Mouse (Mus musculus): ENCODE data around the gene Gprasp1. TPM values are rescaled to one million over a fixed set of nuclear protein-coding genes. Genes with fewer than 3 reads are reported as not detected.
"Not testable (repeated sequence)": the region's sequence is repeated elsewhere in the genome, so short reads cannot be mapped to it uniquely, and the experiment has no call there.

Gprasp1 gene
- total RNA-seq, 2 experiments from 2014 or later = 12.9 to 14.6 TPM

DNA sequence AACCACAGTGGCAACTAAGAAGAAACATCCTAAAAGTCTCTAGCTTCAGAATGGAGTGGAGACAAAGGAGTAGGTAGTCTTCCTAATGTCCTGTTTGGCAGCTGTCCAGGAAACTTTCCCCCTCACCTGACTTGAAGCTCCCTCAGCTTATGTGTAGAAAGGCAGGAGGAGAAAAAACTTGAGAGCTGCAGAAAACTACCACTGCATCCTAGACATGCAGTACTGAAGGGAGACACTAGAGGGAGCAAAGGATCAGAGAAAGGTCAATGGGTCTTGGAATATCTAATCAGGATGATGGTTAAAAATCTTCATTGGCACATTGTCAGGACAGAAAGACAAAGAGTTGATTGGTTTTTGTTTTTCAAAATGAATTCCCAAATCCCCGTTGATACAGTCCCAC lies 63.2 kb downstream of the Gprasp1 start:
- no peak for ATAC-seq (replicated peaks; ENCODE audit: low FRiP score, poor library complexity, severe bottlenecking)

DNA sequence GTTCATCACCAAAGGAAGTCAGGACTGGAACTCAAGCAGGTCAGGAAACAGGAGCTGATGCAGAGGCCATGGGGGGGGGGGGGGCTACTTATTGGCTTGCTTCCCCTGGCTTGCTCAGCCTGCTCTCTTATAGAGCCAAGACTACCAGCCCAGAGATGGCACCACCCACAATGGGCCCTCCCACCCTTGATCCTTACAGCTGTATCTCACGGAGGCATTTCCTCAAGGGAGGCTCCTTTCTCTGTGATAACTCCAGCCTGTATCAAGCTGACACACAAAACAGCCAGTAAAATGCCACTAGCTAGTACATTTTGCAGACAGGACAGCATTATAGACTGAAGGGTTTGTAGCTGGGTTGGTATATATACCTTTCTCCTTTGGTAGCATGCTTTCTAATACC lies 93.4 kb downstream of the Gprasp1 start:
- not testable (repeated sequence) for ATAC-seq (replicated peaks; ENCODE audit: low FRiP score, poor library complexity, severe bottlenecking)

DNA sequence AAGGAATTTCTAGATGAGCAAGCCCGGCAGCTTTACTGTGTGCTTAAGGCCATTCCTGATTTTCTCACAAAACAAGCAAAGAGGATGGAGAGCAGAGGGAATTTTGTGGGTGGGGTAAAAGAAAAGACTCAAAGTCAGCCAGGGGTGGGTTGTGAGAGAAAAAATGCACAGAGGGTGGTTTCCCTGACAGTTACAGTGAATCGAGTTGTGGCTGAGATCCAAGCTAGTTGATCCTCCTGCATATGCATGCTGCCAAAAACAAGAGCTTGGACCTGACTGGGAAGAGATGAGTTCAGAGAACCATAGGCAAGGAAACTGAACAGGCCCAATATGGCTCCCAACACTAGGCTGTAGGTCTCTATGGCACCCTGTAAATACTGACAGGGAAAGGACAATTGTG lies 95.4 kb downstream of the Gprasp1 start:
- ATAC-seq (replicated peaks; ENCODE audit: low FRiP score, poor library complexity, severe bottlenecking) = no peak

GRCm38 (mm10) chrX:135838521-135839360 lies 96.2 kb downstream of the Gprasp1 start, which contains the start of gene Gprasp2:
Gene Gprasp2, plus strand, starts transcription at chrX:135839034.
- ATAC-seq (replicated peaks; ENCODE audit: low FRiP score, poor library complexity, severe bottlenecking) = not testable (repeated sequence)

DNA sequence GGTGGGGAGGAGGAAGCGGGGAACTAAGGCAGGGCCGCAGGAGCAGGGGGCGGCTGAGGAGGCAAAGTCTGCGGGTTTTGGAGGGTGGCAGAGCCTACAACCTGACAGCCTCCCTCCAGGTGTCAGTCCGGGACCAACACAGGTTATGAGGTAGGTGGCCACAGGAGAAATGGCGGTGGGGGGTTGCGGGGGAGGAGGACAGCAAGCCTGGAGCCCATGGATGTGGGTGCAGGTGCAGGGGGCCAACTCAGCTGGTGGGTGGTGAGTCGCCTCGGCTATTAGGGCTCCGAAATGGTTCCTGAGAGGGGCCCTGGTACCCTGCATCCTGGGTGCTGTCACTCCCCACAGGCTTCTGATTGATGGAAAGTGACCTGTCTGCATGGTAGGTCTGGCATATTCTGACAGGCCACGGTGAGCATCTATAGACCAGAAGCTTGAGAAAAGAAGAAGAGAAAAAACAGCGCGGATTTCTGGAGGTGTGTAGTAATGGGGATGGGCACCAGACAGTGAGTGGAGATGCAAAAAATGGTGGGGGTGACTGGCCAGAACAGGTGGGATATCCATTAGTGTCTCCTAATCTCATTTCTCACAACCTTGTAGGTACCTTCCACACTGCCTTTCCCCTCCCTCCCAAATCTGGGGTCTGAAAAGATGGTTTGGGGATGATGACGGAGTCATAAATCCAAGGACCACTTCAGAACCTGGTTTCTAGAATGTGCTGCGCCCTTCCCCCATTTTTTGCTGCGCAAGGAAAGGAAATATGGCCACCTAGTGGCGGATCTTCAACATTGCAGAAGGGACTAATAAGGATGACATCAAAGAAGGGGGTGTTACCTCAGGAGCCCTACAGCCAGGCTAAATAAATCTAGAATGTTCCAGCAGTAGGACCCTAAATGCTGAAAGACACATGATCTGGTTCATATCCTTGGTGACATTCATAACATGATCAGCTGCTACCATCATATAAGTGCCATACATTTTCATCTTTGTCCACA lies 97.2 kb downstream of the Gprasp1 start:
- ATAC-seq (replicated peaks; ENCODE audit: low FRiP score, poor library complexity, severe bottlenecking) = not testable (repeated sequence)

Other genes with a start within 250 kb of the Gprasp1 start
- gene AV320801, start 248.1 kb upstream of the Gprasp1 start, total RNA-seq (2015; ENCODE audit: low replicate concordance) = not detected in 2 replicates
- 0.09 TPM in 1 of 2 replicates, not detected in the other for gene AV320801, start 248.1 kb upstream of the Gprasp1 start, total RNA-seq (2017; ENCODE audit: low replicate concordance)
- gene Nxf7, start 144.0 kb upstream of the Gprasp1 start, total RNA-seq (2015; ENCODE audit: low replicate concordance) = not detected in 2 replicates
- not detected in 2 replicates for gene Nxf7, start 144.0 kb upstream of the Gprasp1 start, total RNA-seq (2017; ENCODE audit: low replicate concordance)
- gene Prame, start 115.0 kb upstream of the Gprasp1 start, total RNA-seq (2015; ENCODE audit: low replicate concordance) = not detected in 2 replicates
- gene Prame, start 115.0 kb upstream of the Gprasp1 start, total RNA-seq (2017; ENCODE audit: low replicate concordance) = not detected in 2 replicates
- not detected in 2 replicates for gene Tcp11x2, start 48.9 kb upstream of the Gprasp1 start, total RNA-seq (2015; ENCODE audit: low replicate concordance)
- gene Tcp11x2, start 48.9 kb upstream of the Gprasp1 start, total RNA-seq (2017; ENCODE audit: low replicate concordance) = not detected in 2 replicates
- not detected in 2 replicates for gene Tmsb15a, start 17.5 kb upstream of the Gprasp1 start, total RNA-seq (2015; ENCODE audit: low replicate concordance)
- not detected in 2 replicates for gene Tmsb15a, start 17.5 kb upstream of the Gprasp1 start, total RNA-seq (2017; ENCODE audit: low replicate concordance)
- gene Armcx5, start within 50 bp of the Gprasp1 start, total RNA-seq (2015; ENCODE audit: low replicate concordance) = 5.4 and 6.5 TPM in 2 replicates
- 4.4 and 4.7 TPM in 2 replicates for gene Armcx5, start within 50 bp of the Gprasp1 start, total RNA-seq (2017; ENCODE audit: low replicate concordance)
- gene Bhlhb9, start 54.9 kb downstream of the Gprasp1 start, total RNA-seq (2015; ENCODE audit: low replicate concordance) = 0.38 and 3.8 TPM in 2 replicates
- 1.8 and 3.4 TPM in 2 replicates for gene Bhlhb9, start 54.9 kb downstream of the Gprasp1 start, total RNA-seq (2017; ENCODE audit: low replicate concordance)
- not detected in 2 replicates for gene Gprasp2, start 96.3 kb downstream of the Gprasp1 start, total RNA-seq (2015; ENCODE audit: low replicate concordance)
- gene Gprasp2, start 96.3 kb downstream of the Gprasp1 start, total RNA-seq (2017; ENCODE audit: low replicate concordance) = not detected in 2 replicates